Comparison of ENCODE assay signal across 14 mouse cellular contexts in genomic region chr6:38753025-38753424, GRCm38 (mm10).
A peak's percentile ranks its signal among the peaks of the same experiment; 100 is the strongest.
DNase-seq lines count a peak whose midpoint lies in the region; ATAC-seq and TF ChIP-seq lines count a peak whose summit lies in the region.
"Had no signal": no experiment of that assay in that cellular context is flagged by ENCODE, and none has a peak within 500 bp of the region (broad histone marks: within the 10 kb centered on the region; RNA-seq: fewer than 3 reads in every experiment).

No protein-coding gene starts in this region.

- no peaks in the 10 kb centered on the region for H3K27me3 ChIP-seq in heart, postnatal 0 days (ENCODE audit: control insufficient read depth, insufficient read depth, low read length)
- no peaks in the 10 kb centered on the region for H3K27me3 ChIP-seq in midbrain, embryonic 14.5 days (ENCODE audit: control insufficient read depth, insufficient read depth, low read length)
- H3K27me3 ChIP-seq in midbrain, embryonic 13.5 days, result no peaks in the 10 kb centered on the region
- H3K27me3 ChIP-seq in hindbrain, embryonic 13.5 days, result no peaks in the 10 kb centered on the region
- H3K27me3 ChIP-seq: forebrain, embryonic 13.5 days; hindbrain, embryonic 12.5 days; Patski had no signal

- no peak for DNase-seq in gastrocnemius, adult 2 months
- DNase-seq in gastrocnemius, postnatal 10 days, result no peak
- DNase-seq in heart, postnatal 0 days (ENCODE audit: low spot score), result no peak
- no peak for DNase-seq in heart, adult 18-20 months
- DNase-seq in midbrain, embryonic 14.5 days, result no peak
- DNase-seq: cerebellum, adult 2 months; forebrain, postnatal 0 days had no signal

- no peaks in the 10 kb centered on the region for H3K36me3 ChIP-seq in heart, postnatal 0 days (replicated peaks; ENCODE audit: control insufficient read depth, insufficient read depth, low read length)
- no peaks in the 10 kb centered on the region for H3K36me3 ChIP-seq in midbrain, embryonic 14.5 days (ENCODE audit: control insufficient read depth, insufficient read depth, low read length)
- H3K36me3 ChIP-seq in midbrain, embryonic 13.5 days, result no peaks in the 10 kb centered on the region
- H3K36me3 ChIP-seq in hindbrain, embryonic 13.5 days, result no peaks in the 10 kb centered on the region
- H3K36me3 ChIP-seq: hindbrain, embryonic 12.5 days had no signal

- peak overlapping the region; percentile 68 for H3K27ac ChIP-seq in gastrocnemius, adult 2 months
- H3K27ac ChIP-seq in heart, postnatal 0 days (ENCODE audit: low read depth), result peak overlapping the region; percentile 84; the same call in 1 of the 2 replicates
- 0 out of 2 replicates have a peak overlapping the region, but pooled peaks have one; percentile 20 for H3K27ac ChIP-seq in midbrain, embryonic 14.5 days (replicated peaks; ENCODE audit: low read depth, low read length)
- H3K27ac ChIP-seq in midbrain, embryonic 13.5 days, result no peak overlapping the region
- H3K27ac ChIP-seq in hindbrain, embryonic 13.5 days, result no peak overlapping the region
- H3K27ac ChIP-seq: embryonic facial prominence, embryonic 10.5 days; forebrain, embryonic 13.5 days; hindbrain, embryonic 12.5 days; hindbrain, postnatal 0 days had no signal

- no peaks in the 10 kb centered on the region for H3K9me3 ChIP-seq in heart, postnatal 0 days (replicated peaks; ENCODE audit: control insufficient read depth, low read length)
- H3K9me3 ChIP-seq in midbrain, embryonic 14.5 days (ENCODE audit: control insufficient read depth, low read length), result no peaks in the 10 kb centered on the region
- no peaks in the 10 kb centered on the region for H3K9me3 ChIP-seq in midbrain, embryonic 13.5 days
- H3K9me3 ChIP-seq in hindbrain, embryonic 13.5 days, result no peaks in the 10 kb centered on the region
- H3K9me3 ChIP-seq: embryonic facial prominence, embryonic 10.5 days; forebrain, embryonic 13.5 days; hindbrain, embryonic 12.5 days had no signal

- WGBS in heart, postnatal 0 days, result 44% methylated on average over 2 of the region's 2 CpGs
- 90% methylated on average over 2 of the region's 2 CpGs for WGBS in midbrain, embryonic 14.5 days
- 89% methylated on average over 2 of the region's 2 CpGs for WGBS in midbrain, embryonic 13.5 days
- WGBS in hindbrain, embryonic 13.5 days, result 82% methylated on average over 2 of the region's 2 CpGs

- ATAC-seq in heart, postnatal 0 days (ENCODE audit: insufficient read depth, low read depth), result no peak
- ATAC-seq in midbrain, embryonic 14.5 days (ENCODE audit: low FRiP score, low TSS enrichment), result no peak
- ATAC-seq in midbrain, embryonic 13.5 days, result no peak
- no peak for ATAC-seq in hindbrain, embryonic 13.5 days (ENCODE audit: low FRiP score)
- ATAC-seq: forebrain, embryonic 13.5 days; forebrain, postnatal 0 days; Patski had no signal

- no peak for TF ChIP-seq CTCF in gastrocnemius, adult 2 months (IDR thresholded peaks at IDR 0.05)
- TF ChIP-seq CTCF in heart, postnatal 0 days (IDR thresholded peaks at IDR 0.05; ENCODE audit: low read depth), result no peak

- H3K4me3 ChIP-seq in gastrocnemius, adult 2 months, result no peak overlapping the region
- no peak overlapping the region for H3K4me3 ChIP-seq in heart, postnatal 0 days (ENCODE audit: low read depth, low read length)
- H3K4me3 ChIP-seq in midbrain, embryonic 14.5 days (replicated peaks; ENCODE audit: low read depth, low read length), result no peak overlapping the region
- H3K4me3 ChIP-seq in midbrain, embryonic 13.5 days (replicated peaks), result no peak overlapping the region
- no peak overlapping the region for H3K4me3 ChIP-seq in hindbrain, embryonic 13.5 days
- H3K4me3 ChIP-seq: embryonic facial prominence, embryonic 10.5 days; forebrain, embryonic 13.5 days; hindbrain, embryonic 12.5 days had no signal

- H3K9ac ChIP-seq in heart, postnatal 0 days (replicated peaks; ENCODE audit: low read depth, low read length), result no peak overlapping the region
- H3K9ac ChIP-seq in midbrain, embryonic 14.5 days (replicated peaks; ENCODE audit: low read length), result no peak overlapping the region
- H3K9ac ChIP-seq in midbrain, embryonic 13.5 days (replicated peaks), result no peak overlapping the region
- no peak overlapping the region for H3K9ac ChIP-seq in hindbrain, embryonic 13.5 days
- H3K9ac ChIP-seq: forebrain, embryonic 13.5 days; forebrain, postnatal 0 days; hindbrain, embryonic 12.5 days had no signal

- peaks cover 36% of the 10 kb centered on the region for H3K4me1 ChIP-seq in heart, postnatal 0 days (ENCODE audit: control insufficient read depth, insufficient read depth)
- 0 out of 2 replicates have a peak, but pooled peaks cover 3% of the 10 kb centered on the region for H3K4me1 ChIP-seq in midbrain, embryonic 14.5 days (ENCODE audit: control insufficient read depth, insufficient read depth, low read length)
- H3K4me1 ChIP-seq in midbrain, embryonic 13.5 days (replicated peaks), result peaks cover 16% of the 10 kb centered on the region; the same call in 1 of the 2 replicates
- peaks cover 25% of the 10 kb centered on the region; the same call in 1 of the 2 replicates for H3K4me1 ChIP-seq in hindbrain, embryonic 13.5 days (replicated peaks)

- no peak overlapping the region for H3K4me2 ChIP-seq in heart, postnatal 0 days (ENCODE audit: low read depth, low read length)
- no peak overlapping the region for H3K4me2 ChIP-seq in midbrain, embryonic 14.5 days (ENCODE audit: low read length)
- no peak overlapping the region for H3K4me2 ChIP-seq in midbrain, embryonic 13.5 days (replicated peaks)
- H3K4me2 ChIP-seq in hindbrain, embryonic 13.5 days, result no peak overlapping the region
- H3K4me2 ChIP-seq: forebrain, embryonic 13.5 days; hindbrain, embryonic 12.5 days had no signal

- no peak for TF ChIP-seq EP300 in heart, postnatal 0 days (IDR thresholded peaks at IDR 0.05; ENCODE audit: low read depth)

- intact Hi-C loops in gastrocnemius, adult 2 months (cut with DNase I), result no loop called here

Comparison
In these comparisons a context has a peak if more than half of its experiments do, and no peak if none do; other contexts are left out.
1. H3K27ac ChIP-seq: peak in gastrocnemius, adult 2 months (single experiment), heart, postnatal 0 days (single experiment) and midbrain, embryonic 14.5 days (single experiment); none in midbrain, embryonic 13.5 days (single experiment) and hindbrain, embryonic 13.5 days (single experiment).